Mouse (Mus musculus): ENCODE measurements around the gene Rnase9. TPM values are rescaled to one million over a fixed set of nuclear protein-coding genes. Genes with fewer than 3 reads are reported as not detected.

Gene Rnase9
- polyA plus RNA-seq, 1 experiment from 2014 or later: not detected

DNA sequence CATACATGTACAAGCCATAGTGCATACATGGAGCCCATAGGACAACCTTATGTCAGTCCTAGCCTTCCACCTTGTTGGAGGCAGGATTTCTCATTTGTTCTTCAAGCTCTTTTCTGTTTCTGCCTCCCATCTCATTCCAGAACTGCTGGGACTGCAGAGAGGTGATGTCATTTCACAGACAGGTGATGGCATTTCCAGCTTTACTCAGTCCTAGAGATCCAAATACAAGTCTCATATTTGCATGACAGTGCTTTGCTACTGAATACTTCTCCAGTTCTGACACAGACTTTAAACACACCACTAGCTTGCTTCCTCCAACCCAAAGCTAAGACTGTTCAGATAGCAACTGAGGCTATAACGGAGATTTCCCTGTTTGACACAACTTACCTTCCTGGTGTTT is 37.5 kb upstream of the Rnase9 start:
- ATAC-seq (ENCODE audit: low FRiP score, low TSS enrichment): no peak
- 94% methylated on average over 1 of the region's 1 CpGs for WGBS
- TF ChIP-seq EP300 (optimal IDR thresholded peaks at IDR 0.05): no peak
- no peak for TF ChIP-seq CTCF (IDR thresholded peaks at IDR 0.05; ENCODE audit: low read depth)
- Histone ChIP-seq H3K4me2 (replicated peaks; ENCODE audit: low read depth) (no peak overlapping the region), H3K4me3 (ENCODE audit: low read depth, low read length) (no peak overlapping the region), H3K27ac (replicated peaks) (no peak overlapping the region), H3K36me3 (ENCODE audit: control insufficient read depth, insufficient read depth, low read length) (no peaks in the 10 kb centered on the region), H3K9me3 (ENCODE audit: control insufficient read depth, low read length) (no peaks in the 10 kb centered on the region), H3K27me3 (ENCODE audit: control insufficient read depth, insufficient read depth, low read length) (no peaks in the 10 kb centered on the region), H3K9ac (ENCODE audit: low read length) (no peak overlapping the region), H3K4me1 (replicated peaks; ENCODE audit: control insufficient read depth, insufficient read depth) (no peaks in the 10 kb centered on the region)
- DNase-seq (ENCODE audit: low spot score): no peak

DNA sequence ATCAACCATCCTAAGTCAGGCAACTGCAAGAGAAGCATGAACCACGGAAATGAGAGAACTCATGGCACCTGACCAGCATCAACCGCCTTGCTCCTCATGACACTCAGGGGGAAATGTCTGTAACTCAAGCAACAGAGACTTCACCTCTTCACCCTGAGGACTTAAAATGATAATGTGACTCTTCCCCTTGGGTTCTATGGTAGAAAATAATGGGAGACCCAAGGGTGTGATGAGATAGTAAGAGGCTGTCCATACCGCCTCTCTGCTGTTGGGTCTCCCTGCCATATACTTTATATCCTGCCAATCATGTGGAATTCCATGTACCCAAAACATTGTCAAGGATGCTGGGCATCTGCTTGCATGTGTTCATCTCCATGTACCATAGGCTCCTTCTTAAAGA is 32.7 kb upstream of the Rnase9 start, which contains the start of gene Olfr750:
Gene Olfr750 (minus strand): TSS at position 101 of the 400 bp plus-strand sequence.
- H3K9me3 ChIP-seq (ENCODE audit: control insufficient read depth, low read length): no peaks in the 10 kb centered on the region
- no peaks in the 10 kb centered on the region for H3K4me1 ChIP-seq (replicated peaks; ENCODE audit: control insufficient read depth, insufficient read depth)
- H3K27ac ChIP-seq (replicated peaks): no peak within 1 kb of the TSS
- no peaks in the 10 kb centered on the region for H3K36me3 ChIP-seq (ENCODE audit: control insufficient read depth, insufficient read depth, low read length)
- no peaks in the 10 kb centered on the region for H3K27me3 ChIP-seq (ENCODE audit: control insufficient read depth, insufficient read depth, low read length)
- WGBS: 85% methylated on average over 3 of the region's 3 CpGs
- H3K4me3 ChIP-seq (ENCODE audit: low read depth, low read length): no peak within 1 kb of the TSS
- H3K9ac ChIP-seq (ENCODE audit: low read length): no peak within 1 kb of the TSS
- TF ChIP-seq EP300 (optimal IDR thresholded peaks at IDR 0.05): no peak
- no peak for TF ChIP-seq CTCF (IDR thresholded peaks at IDR 0.05; ENCODE audit: low read depth)
- no peak for ATAC-seq (ENCODE audit: low FRiP score, low TSS enrichment)
- no peak for DNase-seq (ENCODE audit: low spot score)
- no peak within 1 kb of the TSS for H3K4me2 ChIP-seq (replicated peaks; ENCODE audit: low read depth)

DNA sequence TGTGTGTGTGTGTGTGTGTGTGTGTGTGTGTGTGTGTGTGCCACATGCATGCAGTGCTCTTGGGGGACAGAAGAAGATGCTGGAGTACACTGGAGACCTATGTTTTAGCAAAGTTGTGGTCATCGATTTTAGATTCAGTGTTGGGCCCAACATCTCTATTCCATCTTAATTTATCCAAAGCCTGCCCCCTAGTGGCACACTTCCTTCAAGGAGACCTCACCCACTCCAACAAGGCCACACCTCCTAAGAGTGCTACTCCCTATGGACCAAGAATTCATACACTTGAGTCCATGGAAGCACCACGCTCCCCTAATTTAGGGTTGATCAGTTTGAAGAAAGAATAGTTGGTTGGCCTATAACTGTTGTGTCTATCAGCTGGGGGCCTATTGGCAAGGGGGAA is 27.9 kb upstream of the Rnase9 start:
- Histone ChIP-seq H3K36me3 (ENCODE audit: control insufficient read depth, insufficient read depth, low read length) (no peaks in the 10 kb centered on the region), H3K4me1 (replicated peaks; ENCODE audit: control insufficient read depth, insufficient read depth) (no peaks in the 10 kb centered on the region), H3K27ac (replicated peaks) (no peak overlapping the region), H3K4me2 (replicated peaks; ENCODE audit: low read depth) (no peak overlapping the region), H3K9me3 (ENCODE audit: control insufficient read depth, low read length) (no peaks in the 10 kb centered on the region), H3K4me3 (ENCODE audit: low read depth, low read length) (no peak overlapping the region), H3K9ac (ENCODE audit: low read length) (no peak overlapping the region), H3K27me3 (ENCODE audit: control insufficient read depth, insufficient read depth, low read length) (no peaks in the 10 kb centered on the region)
- WGBS: 87% methylated on average over 2 of the region's 2 CpGs
- peak; percentile 38 for DNase-seq (ENCODE audit: low spot score)
- ATAC-seq (ENCODE audit: low FRiP score, low TSS enrichment): no peak
- TF ChIP-seq EP300 (optimal IDR thresholded peaks at IDR 0.05): no peak
- peak; percentile 57 for TF ChIP-seq CTCF (IDR thresholded peaks at IDR 0.05; ENCODE audit: low read depth)

DNA sequence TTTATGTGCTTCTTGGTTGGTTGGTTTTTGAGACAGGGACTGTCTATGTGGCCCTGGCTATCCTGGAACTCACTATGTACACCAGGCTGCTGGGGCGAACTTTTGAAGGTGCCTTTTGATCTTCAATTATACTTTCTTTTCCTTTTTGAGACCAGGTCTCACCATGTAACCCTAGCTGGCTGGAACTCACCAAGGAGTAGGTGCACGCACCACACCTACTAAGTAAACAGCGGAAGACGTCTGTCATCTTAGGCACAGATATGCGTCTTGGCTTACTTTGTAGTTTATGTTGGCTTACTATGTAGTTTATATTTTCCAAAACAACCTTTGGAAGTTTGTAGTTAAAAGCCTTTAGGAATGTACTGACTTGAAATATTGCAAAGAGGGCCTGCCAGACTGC is 27.3 kb upstream of the Rnase9 start:
- Histone ChIP-seq H3K36me3 (ENCODE audit: control insufficient read depth, insufficient read depth, low read length) (no peaks in the 10 kb centered on the region), H3K4me2 (replicated peaks; ENCODE audit: low read depth) (no peak overlapping the region), H3K4me1 (replicated peaks; ENCODE audit: control insufficient read depth, insufficient read depth) (no peaks in the 10 kb centered on the region), H3K27me3 (ENCODE audit: control insufficient read depth, insufficient read depth, low read length) (no peaks in the 10 kb centered on the region), H3K4me3 (ENCODE audit: low read depth, low read length) (no peak overlapping the region), H3K9ac (ENCODE audit: low read length) (no peak overlapping the region), H3K9me3 (ENCODE audit: control insufficient read depth, low read length) (no peaks in the 10 kb centered on the region), H3K27ac (replicated peaks) (0 out of 2 replicates have a peak overlapping the region, but pooled peaks have one; percentile 1)
- 30% methylated on average over 5 of the region's 5 CpGs for WGBS
- DNase-seq (ENCODE audit: low spot score) (peak; percentile 38), ATAC-seq (ENCODE audit: low FRiP score, low TSS enrichment) (peak; percentile 55; the same call in 1 of the 2 replicates)
- no peak for TF ChIP-seq EP300 (optimal IDR thresholded peaks at IDR 0.05)
- TF ChIP-seq CTCF (IDR thresholded peaks at IDR 0.05; ENCODE audit: low read depth): no peak

DNA sequence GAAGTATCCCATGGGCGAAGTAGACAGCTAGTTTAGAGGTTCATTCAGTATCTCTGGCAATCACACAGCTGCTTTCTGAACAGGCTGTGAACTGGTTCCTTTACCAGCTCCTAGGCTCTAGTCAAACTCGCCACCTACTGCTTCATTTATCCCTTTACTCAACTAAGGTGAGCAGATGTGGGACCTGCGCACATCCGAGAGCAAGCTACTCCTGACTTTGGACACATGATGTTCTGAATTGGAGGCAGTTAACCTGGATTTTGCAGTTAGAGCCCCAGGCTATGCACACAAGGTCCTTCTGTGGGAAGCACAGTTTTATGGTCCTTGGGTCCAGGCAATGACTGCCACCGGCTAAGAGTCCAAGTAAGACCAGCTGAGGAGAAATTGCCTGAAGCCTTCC is 19.1 kb upstream of the Rnase9 start:
- no peak overlapping the region for H3K4me3 ChIP-seq (ENCODE audit: low read depth, low read length)
- no peaks in the 10 kb centered on the region for H3K36me3 ChIP-seq (ENCODE audit: control insufficient read depth, insufficient read depth, low read length)
- H3K4me2 ChIP-seq (replicated peaks; ENCODE audit: low read depth): no peak overlapping the region
- ATAC-seq (ENCODE audit: low FRiP score, low TSS enrichment) (no peak), DNase-seq (ENCODE audit: low spot score) (no peak)
- WGBS: 87% methylated on average over 5 of the region's 5 CpGs
- no peaks in the 10 kb centered on the region for H3K27me3 ChIP-seq (ENCODE audit: control insufficient read depth, insufficient read depth, low read length)
- no peak overlapping the region for H3K9ac ChIP-seq (ENCODE audit: low read length)
- TF ChIP-seq CTCF (IDR thresholded peaks at IDR 0.05; ENCODE audit: low read depth) (no peak), EP300 (optimal IDR thresholded peaks at IDR 0.05) (no peak)
- H3K27ac ChIP-seq (replicated peaks): no peak overlapping the region
- H3K9me3 ChIP-seq (ENCODE audit: control insufficient read depth, low read length): no peaks in the 10 kb centered on the region
- H3K4me1 ChIP-seq (replicated peaks; ENCODE audit: control insufficient read depth, insufficient read depth): no peaks in the 10 kb centered on the region

DNA sequence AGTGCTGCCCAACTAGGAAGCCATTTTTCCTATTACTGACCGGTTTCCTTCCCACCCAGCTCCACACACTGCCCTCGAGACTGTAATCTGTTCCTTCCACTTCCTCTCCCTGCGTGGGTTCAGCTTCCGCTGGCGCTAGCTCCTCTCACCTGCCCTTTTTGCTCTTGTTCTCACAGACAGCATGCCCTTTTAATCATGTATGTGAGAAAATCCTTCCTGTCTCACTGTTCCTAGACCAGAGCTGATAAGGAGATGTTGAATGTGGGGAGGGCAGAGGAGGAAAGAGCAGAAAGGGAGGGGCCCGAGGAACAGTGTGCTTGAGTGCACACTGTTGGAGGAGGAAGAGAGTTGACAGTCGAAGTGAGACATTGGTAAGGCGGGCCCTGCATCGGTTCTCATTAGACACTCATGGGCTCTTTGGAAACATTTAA is 15.7 kb upstream of the Rnase9 start, which contains the start of gene Rnase12:
Gene Rnase12 (minus strand): TSS at position 261 of the 431 bp plus-strand sequence.
- Histone ChIP-seq H3K27ac (replicated peaks) (no peak within 1 kb of the TSS), H3K9ac (ENCODE audit: low read length) (no peak within 1 kb of the TSS), H3K4me1 (replicated peaks; ENCODE audit: control insufficient read depth, insufficient read depth) (no peaks in the 10 kb centered on the region), H3K9me3 (ENCODE audit: control insufficient read depth, low read length) (no peaks in the 10 kb centered on the region), H3K4me3 (ENCODE audit: low read depth, low read length) (no peak within 1 kb of the TSS), H3K4me2 (replicated peaks; ENCODE audit: low read depth) (no peak within 1 kb of the TSS; the same call in 1 of the 2 replicates), H3K36me3 (ENCODE audit: control insufficient read depth, insufficient read depth, low read length) (no peaks in the 10 kb centered on the region), H3K27me3 (ENCODE audit: control insufficient read depth, insufficient read depth, low read length) (no peaks in the 10 kb centered on the region)
- 0 out of 2 replicates have a peak, but pooled peaks have one; percentile 47 for ATAC-seq (ENCODE audit: low FRiP score, low TSS enrichment)
- WGBS: 51% methylated on average over 9 of the region's 9 CpGs
- TF ChIP-seq EP300 (optimal IDR thresholded peaks at IDR 0.05) (no peak), CTCF (IDR thresholded peaks at IDR 0.05; ENCODE audit: low read depth) (no peak)
- no peak for DNase-seq (ENCODE audit: low spot score)
